Mouse (Mus musculus): Measurements from ENCODE around the gene Trpm3.

GRCm38 (mm10) chr19:22249076-22249475 lies 110.2 kb downstream of the Trpm3 start:
- TF ChIP-seq CTCF (IDR thresholded peaks at IDR 0.05; ENCODE audit: low read depth), result no peak
- no peak for TF ChIP-seq EP300 (IDR thresholded peaks at IDR 0.05; ENCODE audit: low read depth)
